Mouse (Mus musculus) monocyte, adult 2 months (primary cell): ENCODE measurements around the gene Hoxd9.

Source experiments
- DNase-seq, 2 experiments: peaks; one replicate each; pipeline ENCODE4 v3.0.0; 2022; ENCODE audit warnings: low spot score in 2 of 2, low read depth in 1 of 2

Hoxd9 gene

GRCm38 (mm10) chr2:74710929-74711543 is 13.5 kb downstream of the Hoxd9 start:
- no peak for DNase-seq

GRCm38 (mm10) chr2:74711721-74712621 is 14.4 kb downstream of the Hoxd9 start, which contains the start of the genes Hoxd3 and Hoxd4:
Gene Hoxd3, plus strand, starts transcription at chr2:74711927.
Gene Hoxd4, plus strand, starts transcription at chr2:74711929.
- no peak for DNase-seq

GRCm38 (mm10) chr2:74713239-74714150 is 16.0 kb downstream of the Hoxd9 start:
- no peak for DNase-seq

DNA sequence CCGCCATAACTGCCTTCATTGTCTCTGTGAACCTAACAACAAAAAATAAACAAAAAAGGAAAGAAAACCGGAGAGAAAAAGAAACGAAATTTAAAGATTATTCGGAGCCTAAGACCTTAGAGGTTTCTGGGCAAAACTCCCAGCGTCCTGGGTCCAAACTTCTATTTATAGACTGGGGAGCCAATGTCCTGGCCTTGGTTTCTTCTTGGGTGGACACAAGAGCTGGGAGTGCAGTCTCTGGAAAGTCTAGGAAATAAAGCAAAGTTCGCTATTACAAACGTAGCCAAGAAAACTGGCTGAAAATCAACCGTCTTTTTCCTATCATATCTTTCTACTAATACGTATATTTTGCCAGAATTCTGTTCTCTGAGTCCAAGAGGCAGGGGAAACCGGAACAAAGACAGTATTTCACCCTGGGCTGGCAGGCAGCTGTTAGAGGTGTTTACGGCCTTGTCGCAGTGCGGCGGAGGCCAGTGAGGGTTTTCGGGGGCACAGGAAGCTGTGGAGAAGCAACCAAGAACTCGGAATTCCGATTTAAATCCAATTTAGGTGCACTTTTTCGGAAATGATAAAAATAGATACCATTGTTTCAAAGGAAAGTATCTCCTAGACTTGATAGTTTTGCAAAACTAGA is 16.7 kb downstream of the Hoxd9 start:
- no peak for DNase-seq

- no peak for DNase-seq
These were observed 17.4 kb downstream of the Hoxd9 start for GRCm38 (mm10) chr2:74714881-74715280.

GRCm38 (mm10) chr2:74715504-74716241 is 18.1 kb downstream of the Hoxd9 start:
- peak in 1 of 2 experiments; percentile 31 for DNase-seq

DNA sequence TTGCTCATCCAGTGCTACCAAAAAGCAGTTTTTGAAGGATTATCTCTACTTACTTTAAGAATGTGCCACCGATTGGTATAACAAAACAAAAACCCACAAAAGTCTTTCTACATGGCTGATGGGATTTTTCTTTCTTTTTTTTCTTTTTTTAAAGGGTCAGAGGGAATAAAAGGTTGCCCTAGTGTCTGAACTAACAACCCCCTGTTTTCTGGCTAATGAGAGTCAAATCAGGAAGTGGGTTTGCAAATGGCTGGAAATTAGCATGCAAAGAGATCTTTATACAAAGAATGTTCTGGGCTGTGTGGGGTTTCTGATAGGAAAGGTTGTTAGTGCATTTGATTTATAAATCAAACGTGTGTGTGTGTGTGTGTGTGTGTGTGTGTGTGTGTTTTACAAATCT is 22.9 kb downstream of the Hoxd9 start:
- no peak for DNase-seq

DNA sequence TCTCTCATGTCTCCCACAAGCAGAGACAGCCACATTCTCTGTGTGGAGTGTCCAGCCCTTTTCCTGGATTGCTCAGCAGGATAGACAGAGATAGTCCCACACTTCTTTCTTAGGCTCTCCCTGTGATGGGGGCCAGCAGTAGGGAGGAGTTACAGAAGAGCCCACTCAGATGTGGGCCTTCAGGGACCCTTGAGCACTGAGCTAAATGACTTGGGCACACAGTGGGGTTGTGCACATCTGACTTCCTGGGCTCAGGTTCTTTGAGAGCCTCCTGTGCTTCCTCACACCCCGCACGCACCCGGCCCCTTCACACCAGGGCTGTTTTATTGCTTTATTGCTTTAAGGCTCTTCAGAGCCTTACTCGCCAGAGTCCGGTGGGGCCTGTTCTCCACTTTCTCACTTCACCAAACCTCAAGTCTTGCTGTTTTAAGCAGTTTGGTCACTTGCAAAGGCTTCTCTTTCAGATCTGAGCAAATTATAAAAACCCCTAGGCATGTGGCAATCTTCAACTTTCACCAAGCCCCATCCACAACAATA is 23.5 kb downstream of the Hoxd9 start:
- DNase-seq: no peak

DNA sequence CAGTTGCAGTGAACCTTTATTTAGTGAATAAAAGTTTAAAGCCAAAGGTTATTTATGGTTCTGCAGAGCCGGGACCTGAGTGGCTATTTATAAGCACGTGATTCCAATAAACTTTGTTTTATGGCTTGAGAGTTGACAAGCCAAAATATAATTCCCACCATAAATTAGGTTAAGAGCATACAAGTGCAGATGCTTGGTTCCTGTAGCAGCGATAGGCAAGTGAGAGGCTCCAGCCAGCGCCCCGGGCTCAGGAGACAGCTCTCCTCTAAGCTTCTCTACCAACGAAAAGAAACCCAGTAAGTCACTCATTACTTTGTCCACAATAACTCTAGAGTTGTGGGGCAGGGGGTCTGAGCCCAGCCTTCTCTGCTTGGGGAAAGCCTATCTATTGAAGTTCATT is 24.4 kb downstream of the Hoxd9 start:
- DNase-seq: no peak

DNA sequence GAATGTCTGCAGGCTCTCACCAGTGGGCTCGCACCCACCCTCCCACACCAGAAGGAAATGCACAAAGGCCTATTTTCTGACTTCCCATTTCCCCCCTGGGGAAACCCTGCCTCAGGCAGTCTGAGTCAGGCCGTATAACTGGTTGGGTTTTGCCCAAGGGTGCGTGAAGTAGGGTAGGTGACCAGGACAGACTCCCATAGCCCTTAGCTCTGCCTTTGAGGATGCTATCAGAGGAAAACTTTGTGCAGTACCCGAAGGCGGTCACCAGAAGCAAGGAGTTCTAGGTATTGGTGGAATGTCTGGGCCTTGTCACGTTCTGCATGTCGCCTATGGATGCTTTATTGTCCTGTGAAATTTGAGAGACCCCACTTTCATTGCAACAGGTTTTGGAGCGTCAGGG is 25.4 kb downstream of the Hoxd9 start:
- no peak for DNase-seq

DNA sequence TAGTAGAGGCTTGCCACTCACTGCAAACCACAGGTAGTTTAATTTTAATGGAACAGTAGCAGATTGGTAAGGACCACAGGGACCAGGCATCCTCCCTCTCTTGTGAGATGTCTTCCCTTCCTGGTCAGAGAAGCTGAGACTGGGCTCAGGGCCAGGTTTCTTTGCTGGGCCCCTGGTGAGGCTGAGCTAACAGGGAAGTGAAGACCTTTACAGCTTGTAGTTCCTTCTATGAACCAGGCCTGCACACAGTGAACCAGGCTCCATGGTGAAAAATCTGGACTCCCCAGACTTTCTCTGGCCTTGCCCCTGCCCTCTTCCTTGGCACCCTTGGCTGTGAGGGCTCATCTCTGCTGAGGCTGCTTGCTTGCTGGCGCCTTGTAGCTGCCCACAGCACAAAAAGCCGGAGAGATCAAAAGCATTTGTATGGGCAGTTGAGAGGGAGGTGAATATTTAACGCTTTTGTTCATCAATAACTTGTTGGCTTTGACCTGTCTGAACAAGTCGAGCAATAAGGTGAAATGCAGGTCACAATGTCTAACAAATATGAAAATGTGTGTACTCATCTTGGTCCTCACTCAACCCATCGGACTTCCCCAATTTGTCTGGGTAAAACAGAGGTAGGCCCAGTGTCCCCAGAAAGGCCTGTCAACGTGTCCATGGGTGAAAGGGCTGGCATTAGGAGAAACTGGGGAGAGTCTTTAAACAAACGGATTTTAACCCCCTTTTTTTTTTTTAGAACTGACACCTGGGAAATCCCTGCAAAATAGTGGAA is 26.9 kb downstream of the Hoxd9 start:
- DNase-seq: no peak

DNA sequence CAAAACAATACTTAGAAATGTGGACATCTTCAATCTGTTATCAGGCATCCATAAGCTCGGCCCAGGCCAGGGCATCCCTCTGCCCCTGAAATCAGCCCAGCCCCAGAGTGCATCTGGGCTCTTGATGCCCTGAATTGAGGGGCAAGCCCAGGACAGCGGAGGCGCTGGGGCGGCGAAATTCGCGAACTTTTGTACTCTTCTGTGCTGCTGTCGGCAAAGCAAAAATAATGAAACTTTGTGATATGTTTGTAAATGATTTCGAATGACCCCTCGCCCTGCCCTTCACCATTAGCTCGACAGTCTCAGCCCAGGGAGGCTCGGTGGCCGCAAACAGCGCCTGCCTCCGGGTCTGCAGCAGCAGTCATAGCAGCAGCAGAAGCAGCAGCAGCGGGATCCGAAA is 27.6 kb downstream of the Hoxd9 start:
- no peak for DNase-seq

DNA sequence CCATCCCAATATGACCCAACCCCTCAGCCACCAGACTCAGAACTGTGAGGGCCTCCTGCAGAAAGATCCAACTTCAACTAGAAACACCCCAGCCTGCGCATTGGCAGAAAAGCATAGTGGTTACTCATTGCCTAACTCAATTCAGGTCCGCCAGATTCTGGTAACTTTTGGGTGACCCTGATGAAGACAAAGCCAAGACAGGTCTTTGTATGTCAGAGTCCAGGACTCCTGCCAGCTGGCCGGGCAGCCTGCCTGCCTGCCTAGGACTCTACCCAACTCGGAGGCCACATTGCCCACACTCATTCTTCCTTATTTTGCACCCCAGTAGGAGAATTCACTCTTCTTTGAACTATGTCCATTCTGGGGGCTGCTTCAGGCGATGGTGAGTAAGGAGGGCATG is 29.0 kb downstream of the Hoxd9 start, which contains the start of gene Gm28230:
Gm28230 (plus strand) TSS at position 178 of the 400 bp plus-strand sequence.
- DNase-seq: no peak

DNA sequence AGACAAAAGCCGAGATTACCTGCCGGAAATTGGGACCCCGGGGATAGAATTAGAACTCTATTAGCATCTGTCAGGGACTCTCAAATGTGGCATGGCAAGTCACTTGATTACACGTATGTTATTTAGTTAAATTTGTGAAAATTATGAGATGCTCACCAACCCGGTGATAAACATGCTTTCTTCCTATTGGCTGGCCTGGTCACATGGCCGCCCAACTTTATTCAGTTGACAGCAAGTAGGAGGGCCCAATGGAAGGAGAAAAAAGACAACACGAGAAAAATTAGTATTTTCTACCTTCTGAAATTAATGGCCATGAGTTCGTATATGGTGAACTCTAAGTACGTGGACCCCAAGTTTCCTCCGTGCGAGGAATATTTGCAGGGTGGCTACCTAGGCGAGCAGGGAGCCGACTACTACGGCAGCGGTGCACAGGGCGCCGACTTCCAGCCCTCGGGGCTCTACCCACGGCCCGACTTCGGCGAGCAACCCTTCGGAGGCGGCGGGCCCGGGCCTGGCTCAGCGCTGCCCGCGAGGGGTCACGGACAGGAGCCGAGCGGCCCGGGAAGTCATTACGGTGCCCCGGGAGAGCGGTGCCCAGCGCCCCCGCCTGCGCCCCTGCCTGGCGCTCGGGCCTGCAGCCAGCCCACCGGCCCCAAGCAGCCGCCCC is 29.6 kb downstream of the Hoxd9 start:
- DNase-seq: no peak

DNA sequence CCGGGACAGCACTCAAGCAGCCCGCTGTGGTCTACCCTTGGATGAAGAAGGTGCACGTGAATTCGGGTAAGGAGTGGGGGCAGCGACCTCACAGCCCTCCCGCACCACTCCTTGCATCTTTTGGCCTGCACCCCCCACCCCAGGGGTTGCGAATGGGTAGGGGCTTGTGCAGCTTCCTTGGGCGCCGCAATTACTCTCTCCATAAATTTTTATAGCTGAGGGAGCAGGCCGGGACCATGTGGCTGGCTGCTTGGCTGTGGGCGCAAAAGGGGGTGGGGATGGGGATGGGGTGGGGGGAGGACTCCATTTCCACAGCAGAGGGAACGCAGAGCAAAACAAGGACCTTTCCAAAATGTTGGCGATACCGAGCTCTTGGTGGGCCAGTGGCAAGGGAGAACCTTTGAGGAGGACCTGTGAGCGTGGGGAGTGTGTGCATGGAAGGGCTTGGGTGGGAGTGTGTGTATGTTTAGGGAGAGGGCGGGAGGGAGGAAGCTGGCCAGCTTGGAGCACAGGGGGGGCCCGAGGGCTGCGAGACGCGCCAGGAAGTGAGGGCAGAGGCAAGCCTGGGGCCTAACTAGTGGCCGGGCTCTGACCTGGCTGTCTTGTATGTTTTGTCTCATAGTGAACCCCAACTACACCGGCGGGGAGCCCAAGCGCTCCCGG is 30.2 kb downstream of the Hoxd9 start:
- no peak for DNase-seq

GRCm38 (mm10) chr2:74728303-74728680 is 30.8 kb downstream of the Hoxd9 start:
- no peak for DNase-seq

GRCm38 (mm10) chr2:74730331-74730730 is 32.8 kb downstream of the Hoxd9 start:
- no peak for DNase-seq

DNA sequence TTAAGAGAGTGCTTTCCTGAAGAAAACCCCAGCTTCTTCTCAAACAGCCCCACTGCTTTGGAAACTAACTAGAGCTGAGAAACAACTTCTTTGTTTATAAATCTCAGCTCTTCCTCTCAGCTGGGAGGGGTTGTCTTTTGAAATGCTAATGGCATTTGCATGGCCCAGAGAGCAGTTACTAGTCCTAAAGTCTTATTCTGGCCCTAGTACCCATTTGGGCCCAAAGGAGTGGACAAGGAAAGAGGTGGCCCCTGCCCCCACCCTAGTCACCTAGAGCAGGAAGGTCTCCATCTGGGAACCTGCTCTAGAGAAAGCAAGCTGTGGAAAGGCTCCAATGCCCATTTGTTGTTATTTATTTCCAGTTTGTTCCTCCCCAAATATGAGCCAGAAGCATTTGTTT is 33.5 kb downstream of the Hoxd9 start:
- DNase-seq: no peak
